ENCODE assay signal across 11 mouse cellular contexts in genomic region chr6:93065366-93065765, GRCm38 (mm10).
A peak's percentile ranks its signal among the peaks of the same experiment; 100 is the strongest.
DNase-seq lines count a peak whose midpoint lies in the region.
"Had no signal": no experiment of that assay in that cellular context is flagged by ENCODE, and none has a peak within 500 bp of the region (broad histone marks: within the 10 kb centered on the region; RNA-seq: fewer than 3 reads in every experiment).

No protein-coding gene starts in this region.

- DNase-seq in heart, adult 8-10 months (ENCODE audit: low spot score) = peak; percentile 38
- no peak for DNase-seq in heart, postnatal 25 days (ENCODE audit: low spot score)
- peak; percentile 10 for DNase-seq in urinary bladder, postnatal 14 days (ENCODE audit: low spot score)
- no peak for DNase-seq in urinary bladder, postnatal 25 days (ENCODE audit: low spot score)
- peak; percentile 44 to 56 for DNase-seq in kidney, postnatal 36 days
- DNase-seq in ovary, postnatal 36 days (ENCODE audit: low spot score) = no peak
- no peak for DNase-seq in right cerebral cortex, adult 18-20 months
- DNase-seq in layer of hippocampus, postnatal 36 days = no peak
- DNase-seq: cerebellum, adult 18-20 months; right cerebral cortex, postnatal 25 days; thymus, adult 18-20 months had no signal

- intact Hi-C loops in heart, postnatal 25 days (cut with DNase I) = loop anchor here (5.0 kb wide), 1 partner anchor 78 kb away; no protein-coding TSS in a partner anchor

Comparison
In these comparisons a context has a peak if more than half of its experiments do, and no peak if none do; other contexts are left out.
1. DNase-seq: peak in heart, adult 8-10 months (single experiment), urinary bladder, postnatal 14 days (single experiment) and kidney, postnatal 36 days (2 of 2); none in heart, postnatal 25 days (single experiment), urinary bladder, postnatal 25 days (single experiment), ovary, postnatal 36 days (single experiment), right cerebral cortex, adult 18-20 months (single experiment) and layer of hippocampus, postnatal 36 days (0 of 2).